Mouse (Mus musculus) testis, adult 2 months (tissue): ENCODE results near the gene Ube2f.

Experiments
- CTCF ChIP-seq: fragments of 200-500 bp; IDR thresholded peaks from 2 replicates; pipeline ENCODE4 v1.5.1; 2012; ENCODE audit warnings: low read depth, mild to moderate bottlenecking, inconsistent platforms, low read length, moderate library complexity; ENCODE audit not compliant: control insufficient read depth, insufficient read depth, insufficient replicate concordance
- POLR2A ChIP-seq: fragments of 200-500 bp; IDR thresholded peaks from 2 replicates; pipeline ENCODE4 v1.6.1; 2012; ENCODE audit warnings: low read depth, mild to moderate bottlenecking, inconsistent platforms, low read length, moderate library complexity; ENCODE audit not compliant: control insufficient read depth

GRCm38 (mm10) chr1:91215264-91215663 lies 34.8 kb upstream of the Ube2f start:
- TF ChIP-seq CTCF (no peak), POLR2A (no peak)
